Mouse (Mus musculus) lung, postnatal 0 days (tissue): ENCODE data around the gene Card19. TPM values are rescaled to one million over a fixed set of nuclear protein-coding genes. Genes with fewer than 3 reads are reported as not detected.
A peak's percentile ranks its signal among the peaks of the same experiment; 100 is the strongest.

Experiments used
- ATAC-seq: fragments of 200-750 bp; cut with Nextera tagmentation; 2 replicates; pipeline ENCODE4 v1.8.0; 2017; ENCODE audit warnings: moderate library complexity
- DNase-seq: peaks from one replicate; pipeline ENCODE4 v3.0.0-alpha.2; 2016; ENCODE audit warnings: low spot score
- H3K27ac ChIP-seq: fragments of 300-500 bp; sonication (generic); 2 replicates; pipeline ENCODE4 v1.5.1; 2014; ENCODE audit warnings: antibody characterized with exemption, mild to moderate bottlenecking, low read length, mixed read lengths
- H3K27me3 ChIP-seq: fragments of 300-500 bp; sonication (generic); replicated peaks from 2 replicates; pipeline ENCODE4 v1.6.1; 2014; ENCODE audit warnings: low read length, mixed read lengths; ENCODE audit not compliant: insufficient read depth
- H3K36me3 ChIP-seq: fragments of 300-500 bp; sonication (generic); 2 replicates; pipeline ENCODE4 v1.6.1; 2014; ENCODE audit warnings: low read length, mixed read lengths; ENCODE audit not compliant: insufficient read depth
- H3K4me1 ChIP-seq: fragments of 300-500 bp; sonication (generic); 2 replicates; pipeline ENCODE4 v1.6.1; 2014; ENCODE audit warnings: antibody characterized with exemption, low read depth, low read length, mixed read lengths; ENCODE audit not compliant: insufficient read depth
- H3K4me2 ChIP-seq: fragments of 300-500 bp; sonication (generic); replicated peaks from 2 replicates; pipeline ENCODE4 v1.6.1; 2014; ENCODE audit warnings: low read depth, mild to moderate bottlenecking, low read length, moderate library complexity, mixed read lengths
- H3K4me3 ChIP-seq: fragments of 300-500 bp; sonication (generic); 2 replicates; pipeline ENCODE4 v1.5.1; 2014; ENCODE audit warnings: low read depth, low read length
- H3K9ac ChIP-seq: fragments of 300-500 bp; sonication (generic); replicated peaks from 2 replicates; pipeline ENCODE4 v1.6.1; 2014; ENCODE audit warnings: low read depth, mild to moderate bottlenecking
- H3K9me3 ChIP-seq: fragments of 300-500 bp; sonication (generic); 2 replicates; pipeline ENCODE4 v1.6.1; 2016; ENCODE audit warnings: low read length, mixed read lengths
- CTCF ChIP-seq: IDR thresholded peaks from 2 replicates; pipeline ENCODE4 v1.5.1; 2016; ENCODE audit warnings: antibody characterized with exemption, mild to moderate bottlenecking
- EP300 ChIP-seq: IDR thresholded peaks from 2 replicates; pipeline ENCODE4 v1.6.1; 2016; ENCODE audit warnings: antibody characterized with exemption, mild to moderate bottlenecking, control low read depth
- WGBS: fragments of 180-500 bp; shearing (Covaris S2); extraction: QIAGEN DNeasy Blood & Tissue Kit; methylation state at CpG from one replicate; pipeline ENCODE4 v1.1.7; 2014; 5-methylcytosine and 5-hydroxymethylcytosine counted together
- polyA plus RNA-seq: library from polyadenylated mRNA; unstranded; fragments of >200 nt; fragmentation: Nextera tagmentation; extraction: Ambion mirVana; gene quantifications from 2 replicates; pipeline ENCODE4 v1.2.1, GENCODE M21; 2015

Gene Card19
- polyA plus RNA-seq, 1 experiment from 2014 or later = 112 TPM

DNA sequence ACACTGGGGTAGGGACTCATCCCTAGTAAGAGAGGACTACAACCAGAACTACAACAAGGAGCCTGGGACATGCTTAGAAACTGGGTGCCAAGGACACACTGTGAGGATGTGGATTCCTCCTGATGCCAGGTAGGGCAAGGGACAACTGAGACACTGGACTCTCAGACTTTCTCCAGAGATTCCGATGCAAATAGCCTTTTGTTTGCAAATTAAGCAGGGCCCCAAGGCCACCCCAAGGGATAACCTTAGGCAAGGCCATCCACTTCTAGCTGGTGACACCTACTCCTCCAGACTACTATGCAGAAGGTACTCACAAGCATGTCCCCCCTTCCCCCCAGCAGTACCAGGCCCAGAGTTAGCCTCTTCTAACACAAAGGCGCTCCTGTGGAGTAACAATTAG is 30.8 kb upstream of the Card19 start:
- no peak overlapping the region for H3K4me3 ChIP-seq
- H3K4me2 ChIP-seq = no peak overlapping the region
- H3K27ac ChIP-seq = no peak overlapping the region
- DNase-seq (no peak), ATAC-seq (no peak)
- WGBS = 83% methylated on average over 2 of the region's 2 CpGs
- H3K4me1 ChIP-seq = no peaks in the 10 kb centered on the region
- TF ChIP-seq CTCF (no peak), EP300 (no peak)
- H3K27me3 ChIP-seq = peaks cover 15% of the 10 kb centered on the region
- H3K36me3 ChIP-seq = no peaks in the 10 kb centered on the region
- H3K9me3 ChIP-seq = no peaks in the 10 kb centered on the region
- no peak overlapping the region for H3K9ac ChIP-seq

GRCm38 (mm10) chr13:49246011-49246410 is 30.2 kb upstream of the Card19 start:
- Histone ChIP-seq H3K4me3 (no peak overlapping the region), H3K27me3 (peaks cover 15% of the 10 kb centered on the region), H3K4me2 (no peak overlapping the region), H3K27ac (no peak overlapping the region), H3K9me3 (no peaks in the 10 kb centered on the region), H3K36me3 (no peaks in the 10 kb centered on the region), H3K9ac (no peak overlapping the region), H3K4me1 (no peaks in the 10 kb centered on the region)
- TF ChIP-seq EP300 (no peak), CTCF (no peak)
- WGBS = 60% methylated on average over 3 of the region's 3 CpGs
- DNase-seq = no peak
- no peak for ATAC-seq

GRCm38 (mm10) chr13:49245251-49245650 is 29.4 kb upstream of the Card19 start:
- Histone ChIP-seq H3K36me3 (no peaks in the 10 kb centered on the region), H3K9me3 (no peaks in the 10 kb centered on the region), H3K9ac (no peak overlapping the region), H3K27me3 (peaks cover 15% of the 10 kb centered on the region), H3K4me2 (no peak overlapping the region), H3K4me3 (no peak overlapping the region), H3K4me1 (no peaks in the 10 kb centered on the region), H3K27ac (no peak overlapping the region)
- 67% methylated on average over 4 of the region's 4 CpGs for WGBS
- no peak for ATAC-seq
- TF ChIP-seq CTCF = no peak
- TF ChIP-seq EP300 = no peak
- no peak for DNase-seq

DNA sequence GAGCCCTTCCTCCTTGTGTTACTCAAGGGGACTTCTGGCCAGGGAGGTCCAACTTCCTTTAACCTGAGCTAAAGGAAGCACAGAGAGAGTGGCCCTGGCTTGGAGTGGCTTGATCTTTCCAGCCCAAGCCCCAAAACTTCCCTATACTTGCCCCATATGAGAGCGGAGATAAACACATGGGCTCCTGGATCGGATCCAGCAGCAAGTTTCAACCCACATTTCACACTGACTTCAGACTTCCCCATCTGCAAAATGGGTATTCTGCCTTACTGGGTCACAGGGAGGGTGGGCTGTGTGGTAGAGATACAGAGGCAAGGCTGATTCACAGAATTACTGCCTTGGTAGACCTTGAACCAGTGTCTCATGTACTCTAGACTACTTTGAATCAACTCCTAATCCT is 27.7 kb upstream of the Card19 start:
- H3K4me1 ChIP-seq = no peaks in the 10 kb centered on the region
- H3K27ac ChIP-seq = no peak overlapping the region
- H3K27me3 ChIP-seq = peaks cover 14% of the 10 kb centered on the region
- H3K36me3 ChIP-seq = no peaks in the 10 kb centered on the region
- DNase-seq (no peak), ATAC-seq (no peak)
- H3K4me2 ChIP-seq = no peak overlapping the region
- no peak overlapping the region for H3K9ac ChIP-seq
- H3K9me3 ChIP-seq = no peaks in the 10 kb centered on the region
- 74% methylated on average over 2 of the region's 2 CpGs for WGBS
- no peak overlapping the region for H3K4me3 ChIP-seq
- TF ChIP-seq CTCF (no peak), EP300 (no peak)

DNA sequence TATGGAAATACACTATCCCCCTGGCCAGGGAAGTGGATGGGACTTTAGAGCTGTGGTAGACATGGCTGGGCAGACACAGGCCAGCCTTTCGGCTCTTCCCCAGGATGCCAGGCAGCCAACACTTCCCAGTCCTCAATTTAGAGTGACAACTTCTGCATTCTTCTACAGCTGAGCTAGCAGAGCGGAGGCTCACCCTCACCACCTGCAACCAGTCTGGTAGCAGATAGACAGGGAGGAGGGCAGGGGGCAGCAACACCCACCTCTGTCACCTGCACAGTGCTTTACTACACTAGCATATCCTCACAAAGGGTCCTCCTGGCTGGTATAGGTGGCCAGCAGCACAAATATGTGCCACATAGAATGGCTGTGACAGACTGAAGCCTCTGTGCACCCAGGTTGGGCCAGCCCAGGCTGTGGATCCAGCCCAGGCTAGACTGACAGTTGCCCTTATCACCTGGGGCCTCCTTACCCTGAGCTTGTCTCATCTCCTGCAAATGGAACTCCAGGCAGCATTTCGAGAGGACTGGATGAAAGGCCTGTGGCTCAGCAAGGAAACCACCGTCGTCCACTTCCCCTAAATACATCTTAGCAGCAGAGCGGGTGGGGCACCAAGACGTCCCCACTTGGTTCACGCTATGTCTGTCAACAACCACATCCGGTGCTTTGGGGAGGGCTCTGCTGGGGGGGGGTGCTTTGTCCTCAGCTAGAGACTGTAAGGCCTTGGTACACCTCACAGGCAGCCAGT is 26.7 kb upstream of the Card19 start:
- Histone ChIP-seq H3K9ac (no peak overlapping the region), H3K9me3 (no peaks in the 10 kb centered on the region), H3K27ac (no peak overlapping the region), H3K4me3 (no peak overlapping the region), H3K27me3 (peaks cover 4% of the 10 kb centered on the region), H3K4me1 (no peaks in the 10 kb centered on the region), H3K36me3 (no peaks in the 10 kb centered on the region), H3K4me2 (no peak overlapping the region)
- DNase-seq (peak; percentile 53), ATAC-seq (peak; percentile 69)
- 41% methylated on average over 9 of the region's 9 CpGs for WGBS
- no peak for TF ChIP-seq CTCF
- 0 out of 2 replicates have a peak, but pooled peaks have one; percentile 11 for TF ChIP-seq EP300

DNA sequence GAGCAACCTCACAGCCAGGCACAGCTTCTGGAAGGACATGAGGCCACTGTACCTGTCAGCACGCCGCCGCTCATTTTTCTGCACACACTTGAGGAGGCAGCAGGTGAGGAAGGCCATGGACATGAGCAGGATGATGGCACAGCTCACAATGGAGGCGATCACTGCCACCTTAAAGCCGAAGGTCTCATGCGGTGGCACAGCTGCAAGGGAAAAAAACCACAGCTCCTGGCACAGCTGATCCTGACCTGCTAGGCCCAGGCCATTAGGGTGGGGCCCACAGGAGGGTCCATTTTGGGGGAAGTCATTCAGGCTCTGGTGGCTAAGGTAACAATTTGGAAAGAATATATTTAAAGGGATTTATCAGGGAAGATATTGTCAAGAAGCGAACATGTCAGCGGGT is 22.9 kb upstream of the Card19 start:
- no peak for DNase-seq
- no peaks in the 10 kb centered on the region for H3K27me3 ChIP-seq
- H3K4me2 ChIP-seq = no peak overlapping the region
- TF ChIP-seq CTCF = no peak
- TF ChIP-seq EP300 = no peak
- no peaks in the 10 kb centered on the region for H3K4me1 ChIP-seq
- no peak for ATAC-seq
- no peak overlapping the region for H3K4me3 ChIP-seq
- 91% methylated on average over 8 of the region's 8 CpGs for WGBS
- no peak overlapping the region for H3K9ac ChIP-seq
- no peak overlapping the region for H3K27ac ChIP-seq
- H3K9me3 ChIP-seq = no peaks in the 10 kb centered on the region
- no peaks in the 10 kb centered on the region for H3K36me3 ChIP-seq

DNA sequence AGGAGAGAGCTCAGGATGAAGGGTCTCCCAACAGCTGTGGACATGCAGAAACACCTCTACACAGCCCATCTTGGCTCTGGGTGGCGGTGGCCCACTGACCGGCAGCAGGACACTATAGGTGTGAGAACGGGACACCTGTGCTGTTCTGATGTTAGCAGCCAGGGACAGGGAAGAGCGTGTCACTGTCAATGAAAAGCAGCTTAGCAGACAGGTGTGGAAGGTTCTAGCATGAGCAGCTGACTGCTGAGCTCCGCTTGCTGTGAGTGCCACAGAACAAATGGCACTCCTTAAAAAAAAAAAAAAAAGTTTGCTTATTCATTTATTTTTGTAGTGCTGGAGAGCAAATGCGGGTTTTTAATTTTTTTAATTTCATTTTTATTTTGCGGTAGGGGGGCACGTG is 21.8 kb upstream of the Card19 start:
- H3K27ac ChIP-seq = no peak overlapping the region
- H3K36me3 ChIP-seq = no peaks in the 10 kb centered on the region
- H3K4me2 ChIP-seq = no peak overlapping the region
- ATAC-seq = no peak
- no peaks in the 10 kb centered on the region for H3K9me3 ChIP-seq
- no peak overlapping the region for H3K4me3 ChIP-seq
- no peaks in the 10 kb centered on the region for H3K27me3 ChIP-seq
- no peak overlapping the region for H3K9ac ChIP-seq
- no peaks in the 10 kb centered on the region for H3K4me1 ChIP-seq
- WGBS = 84% methylated on average over 8 of the region's 8 CpGs
- TF ChIP-seq EP300 (no peak), CTCF (no peak)
- DNase-seq = no peak
